Mouse (Mus musculus): ENCODE data around the gene Hsd3b2. TPM values are rescaled to one million over a fixed set of nuclear protein-coding genes. Genes with fewer than 3 reads are reported as not detected.

Gene Hsd3b2
- 32.2 TPM for polyA plus RNA-seq (2014; fragmentation: Illumina TruSeq; extraction: RNeasy Lipid Tissue Mini Kit (QIAGEN cat#74804); ENCODE audit: low read depth, low replicate concordance)

DNA sequence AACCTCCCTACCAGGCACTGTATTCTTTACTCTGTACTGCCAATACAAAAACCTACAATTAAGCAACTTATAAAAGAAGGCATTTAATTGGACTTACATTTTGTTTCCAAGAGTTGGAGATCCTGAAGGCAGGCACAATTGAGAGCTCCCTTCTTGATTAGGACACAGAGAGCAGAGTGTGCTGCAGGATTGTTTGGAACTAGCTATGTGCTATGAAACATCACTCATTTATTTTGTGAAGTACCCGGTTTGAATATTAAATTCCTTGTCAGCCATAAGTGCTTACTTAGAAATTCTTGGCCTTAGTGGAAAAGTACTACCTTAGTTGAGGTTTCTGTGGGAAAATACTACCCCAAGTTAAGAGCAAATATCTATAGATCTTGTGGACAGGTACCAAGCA is at the start of gene Hsd3b2:
TSS of gene Hsd3b2 (minus strand) at position 168 of the 400 bp plus-strand sequence.

Other genes starting within 250 kb of the Hsd3b2 start
- not detected for gene Hsd3b4, start 214.0 kb downstream of the Hsd3b2 start, polyA plus RNA-seq (2014; fragmentation: Illumina TruSeq; extraction: RNeasy Lipid Tissue Mini Kit (QIAGEN cat#74804); ENCODE audit: low read depth, low replicate concordance)
- not detected for gene Gm10681, start 135.7 kb downstream of the Hsd3b2 start, polyA plus RNA-seq (2014; fragmentation: Illumina TruSeq; extraction: RNeasy Lipid Tissue Mini Kit (QIAGEN cat#74804); ENCODE audit: low read depth, low replicate concordance)
- 5.2 TPM for gene Hsd3b5, start 94.3 kb downstream of the Hsd3b2 start, polyA plus RNA-seq (2014; fragmentation: Illumina TruSeq; extraction: RNeasy Lipid Tissue Mini Kit (QIAGEN cat#74804); ENCODE audit: low read depth, low replicate concordance)
- gene Hsd3b3, start 38.6 kb upstream of the Hsd3b2 start, polyA plus RNA-seq (2014; fragmentation: Illumina TruSeq; extraction: RNeasy Lipid Tissue Mini Kit (QIAGEN cat#74804); ENCODE audit: low read depth, low replicate concordance) = 166 TPM
- gene Hsd3b6, start 89.9 kb upstream of the Hsd3b2 start, polyA plus RNA-seq (2014; fragmentation: Illumina TruSeq; extraction: RNeasy Lipid Tissue Mini Kit (QIAGEN cat#74804); ENCODE audit: low read depth, low replicate concordance) = not detected
- 0.32 TPM for gene Hsd3b1, start 135.3 kb upstream of the Hsd3b2 start, polyA plus RNA-seq (2014; fragmentation: Illumina TruSeq; extraction: RNeasy Lipid Tissue Mini Kit (QIAGEN cat#74804); ENCODE audit: low read depth, low replicate concordance)
- 14.6 TPM for gene Hao2, start 168.7 kb upstream of the Hsd3b2 start, polyA plus RNA-seq (2014; fragmentation: Illumina TruSeq; extraction: RNeasy Lipid Tissue Mini Kit (QIAGEN cat#74804); ENCODE audit: low read depth, low replicate concordance)